Mouse (Mus musculus): ENCODE data around the gene Arhgef7. TPM values are rescaled to one million over a fixed set of nuclear protein-coding genes. Genes with fewer than 3 reads are reported as not detected.

Arhgef7 gene
- polyA plus RNA-seq, 1 experiment from 2014 or later, result 53.0 TPM

DNA sequence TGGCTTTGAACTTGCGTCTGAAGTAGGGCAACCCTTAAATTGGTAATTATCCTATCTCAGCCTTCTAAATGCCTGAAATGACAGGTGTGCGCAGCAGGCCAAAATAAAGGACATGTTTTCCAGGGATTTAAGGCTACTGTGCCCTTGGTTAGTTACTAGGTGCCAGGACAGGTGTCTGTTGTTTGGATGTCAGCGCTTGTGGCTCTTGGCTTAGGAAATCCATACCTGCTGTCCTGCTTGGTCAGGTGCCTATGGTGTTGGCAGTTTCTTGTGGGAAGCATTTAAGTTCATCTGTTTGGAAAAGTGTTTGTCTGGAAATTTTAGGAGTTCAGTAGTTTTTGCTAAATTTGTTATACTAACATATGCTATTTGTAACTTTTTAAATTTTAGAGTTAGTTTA, 71.6 kb downstream of the Arhgef7 start:
- no peaks in the 10 kb centered on the region for H3K27me3 ChIP-seq
- no peak overlapping the region for H3K4me3 ChIP-seq (replicated peaks)
- no peak overlapping the region for H3K27ac ChIP-seq
- H3K9ac ChIP-seq (replicated peaks), result no peak overlapping the region
- H3K36me3 ChIP-seq, result peaks cover 74% of the 10 kb centered on the region
- H3K4me1 ChIP-seq (replicated peaks), result 0 out of 2 replicates have a peak, but pooled peaks cover 4% of the 10 kb centered on the region
- no peak overlapping the region for H3K4me2 ChIP-seq
- WGBS, result 96% methylated on average over 3 of the region's 3 CpGs
- ATAC-seq (ENCODE audit: insufficient number of reproducible peaks, insufficient read depth, low FRiP score, low TSS enrichment, low read depth), result no peak
- H3K9me3 ChIP-seq, result no peaks in the 10 kb centered on the region

GRCm38 (mm10) chr8:11800481-11800880, 73.0 kb downstream of the Arhgef7 start:
- H3K27ac ChIP-seq, result no peak overlapping the region
- no peak overlapping the region for H3K4me2 ChIP-seq
- no peaks in the 10 kb centered on the region for H3K9me3 ChIP-seq
- no peak for ATAC-seq (ENCODE audit: insufficient number of reproducible peaks, insufficient read depth, low FRiP score, low TSS enrichment, low read depth)
- H3K27me3 ChIP-seq, result no peaks in the 10 kb centered on the region
- peaks cover 82% of the 10 kb centered on the region for H3K36me3 ChIP-seq
- no peak overlapping the region for H3K9ac ChIP-seq (replicated peaks)
- H3K4me3 ChIP-seq (replicated peaks), result no peak overlapping the region
- H3K4me1 ChIP-seq (replicated peaks), result 0 out of 2 replicates have a peak, but pooled peaks cover 4% of the 10 kb centered on the region
- 88% methylated on average over 7 of the region's 7 CpGs for WGBS

GRCm38 (mm10) chr8:11801571-11801970, 74.0 kb downstream of the Arhgef7 start:
- Histone ChIP-seq H3K27me3 (no peaks in the 10 kb centered on the region), H3K4me1 (replicated peaks) (0 out of 2 replicates have a peak, but pooled peaks cover 4% of the 10 kb centered on the region), H3K9me3 (no peaks in the 10 kb centered on the region), H3K36me3 (peaks cover 82% of the 10 kb centered on the region), H3K4me2 (no peak overlapping the region), H3K27ac (0 out of 2 replicates have a peak overlapping the region, but pooled peaks have one; percentile 23), H3K4me3 (replicated peaks) (no peak overlapping the region), H3K9ac (replicated peaks) (no peak overlapping the region)
- ATAC-seq (ENCODE audit: insufficient number of reproducible peaks, insufficient read depth, low FRiP score, low TSS enrichment, low read depth), result no peak
- 77% methylated on average over 8 of the region's 8 CpGs for WGBS

DNA sequence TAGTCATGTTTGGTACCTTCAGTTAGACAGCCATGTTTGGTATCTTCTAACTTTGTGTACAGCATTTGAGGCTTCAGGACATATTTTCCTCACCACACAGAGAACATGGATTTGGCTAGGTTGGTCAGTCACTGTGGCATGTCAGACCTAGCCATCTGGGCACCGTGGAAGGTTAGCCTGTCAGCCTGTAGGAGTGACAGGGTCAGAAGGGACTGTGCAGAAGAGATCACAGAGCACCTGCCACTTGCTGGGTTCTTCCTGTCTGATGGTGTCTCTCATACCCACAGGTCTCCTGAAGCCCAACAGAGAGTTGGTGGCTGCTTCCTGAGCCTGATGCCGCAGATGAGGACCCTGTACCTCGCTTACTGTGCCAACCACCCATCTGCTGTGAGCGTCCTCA, 77.4 kb downstream of the Arhgef7 start:
- H3K4me2 ChIP-seq, result no peak overlapping the region
- no peak overlapping the region for H3K9ac ChIP-seq (replicated peaks)
- WGBS, result 92% methylated on average over 4 of the region's 4 CpGs
- no peaks in the 10 kb centered on the region for H3K27me3 ChIP-seq
- no peak for ATAC-seq (ENCODE audit: insufficient number of reproducible peaks, insufficient read depth, low FRiP score, low TSS enrichment, low read depth)
- H3K4me1 ChIP-seq (replicated peaks), result 0 out of 2 replicates have a peak, but pooled peaks cover 4% of the 10 kb centered on the region
- H3K36me3 ChIP-seq, result peaks cover 87% of the 10 kb centered on the region
- H3K27ac ChIP-seq, result no peak overlapping the region
- no peak overlapping the region for H3K4me3 ChIP-seq (replicated peaks)
- no peaks in the 10 kb centered on the region for H3K9me3 ChIP-seq

DNA sequence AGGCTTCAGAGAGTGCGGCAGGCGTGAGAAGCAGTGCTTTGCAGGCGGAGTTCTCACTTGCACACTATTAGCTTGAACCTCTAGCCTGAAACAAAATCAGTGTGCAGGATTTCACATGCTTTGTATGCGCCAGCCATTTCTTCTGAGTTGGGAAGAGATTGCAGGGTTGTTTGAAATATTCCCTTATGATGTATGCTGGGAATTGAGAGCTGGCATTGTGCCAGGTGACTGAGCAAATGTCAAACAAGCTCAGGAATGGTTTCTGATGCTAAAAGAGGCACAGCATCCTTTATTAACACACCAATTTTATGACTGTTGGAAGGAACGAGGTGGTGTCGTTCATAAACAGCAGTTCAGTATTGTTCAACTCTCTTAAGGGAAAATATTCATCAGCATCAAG, 78.7 kb downstream of the Arhgef7 start:
- no peak overlapping the region for H3K4me2 ChIP-seq
- peaks cover 93% of the 10 kb centered on the region for H3K36me3 ChIP-seq
- no peak overlapping the region for H3K9ac ChIP-seq (replicated peaks)
- no peaks in the 10 kb centered on the region for H3K9me3 ChIP-seq
- H3K4me3 ChIP-seq (replicated peaks), result no peak overlapping the region
- no peaks in the 10 kb centered on the region for H3K27me3 ChIP-seq
- no peak overlapping the region for H3K27ac ChIP-seq
- no peak for ATAC-seq (ENCODE audit: insufficient number of reproducible peaks, insufficient read depth, low FRiP score, low TSS enrichment, low read depth)
- 90% methylated on average over 6 of the region's 6 CpGs for WGBS
- 0 out of 2 replicates have a peak, but pooled peaks cover 2% of the 10 kb centered on the region for H3K4me1 ChIP-seq (replicated peaks)

- no peak overlapping the region for H3K27ac ChIP-seq
- WGBS, result 83% methylated on average over 3 of the region's 3 CpGs
- H3K9me3 ChIP-seq, result no peaks in the 10 kb centered on the region
- no peak for ATAC-seq (ENCODE audit: insufficient number of reproducible peaks, insufficient read depth, low FRiP score, low TSS enrichment, low read depth)
- H3K9ac ChIP-seq (replicated peaks), result no peak overlapping the region
- H3K4me3 ChIP-seq (replicated peaks), result no peak overlapping the region
- peaks cover 98% of the 10 kb centered on the region for H3K36me3 ChIP-seq
- H3K4me2 ChIP-seq, result no peak overlapping the region
- H3K27me3 ChIP-seq, result no peaks in the 10 kb centered on the region
- no peaks in the 10 kb centered on the region for H3K4me1 ChIP-seq (replicated peaks)
Observed at GRCm38 (mm10) chr8:11807361-11807760, 79.8 kb downstream of the Arhgef7 start.

- H3K9me3 ChIP-seq, result no peaks in the 10 kb centered on the region
- no peaks in the 10 kb centered on the region for H3K4me1 ChIP-seq (replicated peaks)
- no peak overlapping the region for H3K4me2 ChIP-seq
- H3K36me3 ChIP-seq, result peaks cover 100% of the 10 kb centered on the region
- H3K9ac ChIP-seq (replicated peaks), result no peak overlapping the region
- no peak for ATAC-seq (ENCODE audit: insufficient number of reproducible peaks, insufficient read depth, low FRiP score, low TSS enrichment, low read depth)
- 88% methylated on average over 5 of the region's 5 CpGs for WGBS
- no peaks in the 10 kb centered on the region for H3K27me3 ChIP-seq
- no peak overlapping the region for H3K27ac ChIP-seq
- H3K4me3 ChIP-seq (replicated peaks), result no peak overlapping the region
Observed at GRCm38 (mm10) chr8:11808047-11808446, 80.5 kb downstream of the Arhgef7 start.

DNA sequence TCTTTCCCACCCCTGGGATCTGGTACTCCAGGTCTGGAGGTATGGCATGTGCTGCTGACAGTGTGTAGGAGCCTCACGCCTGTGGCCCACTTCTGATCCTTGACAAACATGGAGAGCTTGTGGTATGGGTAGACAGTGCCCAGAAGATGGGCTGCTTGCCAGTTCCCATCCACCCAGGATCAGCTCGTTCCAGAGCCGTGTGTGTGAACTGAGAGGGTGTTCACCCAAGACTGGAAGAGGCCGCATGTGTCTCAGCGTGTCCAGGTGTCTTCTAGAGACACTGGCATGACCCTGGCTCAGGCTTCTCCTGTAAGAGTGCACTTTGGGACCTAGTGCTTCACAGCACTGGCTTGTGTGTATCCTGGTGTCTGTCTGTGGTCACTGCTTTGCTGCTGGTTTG, 82.9 kb downstream of the Arhgef7 start:
- Histone ChIP-seq H3K27me3 (no peaks in the 10 kb centered on the region), H3K27ac (no peak overlapping the region), H3K9me3 (no peaks in the 10 kb centered on the region), H3K36me3 (peaks cover 100% of the 10 kb centered on the region), H3K4me1 (replicated peaks) (no peaks in the 10 kb centered on the region), H3K4me2 (no peak overlapping the region), H3K9ac (replicated peaks) (no peak overlapping the region), H3K4me3 (replicated peaks) (no peak overlapping the region)
- WGBS, result 94% methylated on average over 5 of the region's 5 CpGs
- ATAC-seq (ENCODE audit: insufficient number of reproducible peaks, insufficient read depth, low FRiP score, low TSS enrichment, low read depth), result no peak; the same call in 1 of the 2 replicates

GRCm38 (mm10) chr8:11813801-11814200, 86.3 kb downstream of the Arhgef7 start:
- no peak overlapping the region for H3K4me2 ChIP-seq
- WGBS, result 86% methylated on average over 7 of the region's 7 CpGs
- no peaks in the 10 kb centered on the region for H3K27me3 ChIP-seq
- H3K36me3 ChIP-seq, result peaks cover 98% of the 10 kb centered on the region
- no peaks in the 10 kb centered on the region for H3K4me1 ChIP-seq (replicated peaks)
- no peaks in the 10 kb centered on the region for H3K9me3 ChIP-seq
- H3K9ac ChIP-seq (replicated peaks), result no peak overlapping the region
- no peak for ATAC-seq (ENCODE audit: insufficient number of reproducible peaks, insufficient read depth, low FRiP score, low TSS enrichment, low read depth)
- H3K27ac ChIP-seq, result no peak overlapping the region
- H3K4me3 ChIP-seq (replicated peaks), result no peak overlapping the region

- no peak overlapping the region for H3K4me2 ChIP-seq
- H3K27ac ChIP-seq, result no peak overlapping the region
- ATAC-seq (ENCODE audit: insufficient number of reproducible peaks, insufficient read depth, low FRiP score, low TSS enrichment, low read depth), result no peak
- no peak overlapping the region for H3K9ac ChIP-seq (replicated peaks)
- H3K4me3 ChIP-seq (replicated peaks), result no peak overlapping the region
- no peaks in the 10 kb centered on the region for H3K27me3 ChIP-seq
- peaks cover 98% of the 10 kb centered on the region for H3K36me3 ChIP-seq
- no peaks in the 10 kb centered on the region for H3K4me1 ChIP-seq (replicated peaks)
- H3K9me3 ChIP-seq, result no peaks in the 10 kb centered on the region
- WGBS, result 78% methylated on average over 7 of the region's 7 CpGs
Observed at GRCm38 (mm10) chr8:11815206-11815605, 87.7 kb downstream of the Arhgef7 start.

- Histone ChIP-seq H3K27ac (no peak overlapping the region), H3K4me3 (replicated peaks) (no peak overlapping the region), H3K4me2 (no peak overlapping the region), H3K9me3 (no peaks in the 10 kb centered on the region), H3K4me1 (replicated peaks) (no peaks in the 10 kb centered on the region), H3K36me3 (peaks cover 96% of the 10 kb centered on the region), H3K9ac (replicated peaks) (no peak overlapping the region), H3K27me3 (no peaks in the 10 kb centered on the region)
- ATAC-seq (ENCODE audit: insufficient number of reproducible peaks, insufficient read depth, low FRiP score, low TSS enrichment, low read depth), result no peak
- WGBS, result 93% methylated on average over 5 of the region's 5 CpGs
Observed at GRCm38 (mm10) chr8:11820136-11820535, 92.6 kb downstream of the Arhgef7 start.

- H3K9me3 ChIP-seq, result no peaks in the 10 kb centered on the region
- H3K4me3 ChIP-seq (replicated peaks), result no peak overlapping the region
- no peak overlapping the region for H3K27ac ChIP-seq
- ATAC-seq (ENCODE audit: insufficient number of reproducible peaks, insufficient read depth, low FRiP score, low TSS enrichment, low read depth), result no peak
- H3K36me3 ChIP-seq, result peaks cover 96% of the 10 kb centered on the region
- H3K9ac ChIP-seq (replicated peaks), result no peak overlapping the region
- 83% methylated on average over 5 of the region's 5 CpGs for WGBS
- no peak overlapping the region for H3K4me2 ChIP-seq
- no peaks in the 10 kb centered on the region for H3K4me1 ChIP-seq (replicated peaks)
- no peaks in the 10 kb centered on the region for H3K27me3 ChIP-seq
Observed at GRCm38 (mm10) chr8:11820568-11820967, 93.0 kb downstream of the Arhgef7 start.

All from limb, embryonic 12.5 days (tissue).